Mouse (Mus musculus): ENCODE data around the gene Parp14. TPM values are rescaled to one million over a fixed set of nuclear protein-coding genes. Genes with fewer than 3 reads are reported as not detected.
A peak's percentile ranks its signal among the peaks of the same experiment; 100 is the strongest.

Parp14 gene
- polyA plus RNA-seq, 1 experiment from 2014 or later = 2.5 TPM

- WGBS = 53% methylated on average over 18 of the region's 18 CpGs
- Histone ChIP-seq H3K27ac (ENCODE audit: low read length) (no peak overlapping the region), H3K4me3 (ENCODE audit: low read length) (no peak overlapping the region), H3K4me2 (ENCODE audit: low read depth, low read length) (no peak overlapping the region), H3K36me3 (ENCODE audit: control insufficient read depth, insufficient read depth) (peaks cover 2% of the 10 kb centered on the region), H3K9ac (ENCODE audit: low read length) (no peak overlapping the region), H3K4me1 (ENCODE audit: control insufficient read depth, insufficient read depth, low read length) (no peaks in the 10 kb centered on the region), H3K27me3 (ENCODE audit: control insufficient read depth, insufficient read depth, low read length) (no peaks in the 10 kb centered on the region), H3K9me3 (replicated peaks; ENCODE audit: control insufficient read depth, low read length) (no peaks in the 10 kb centered on the region)
- no peak for ATAC-seq (replicated peaks; ENCODE audit: extremely low read depth, insufficient read depth, low FRiP score)
These were observed 14.6 kb downstream of the Parp14 start for GRCm38 (mm10) chr16:35856766-35857165.

- H3K9me3 ChIP-seq (replicated peaks; ENCODE audit: control insufficient read depth, low read length) = no peaks in the 10 kb centered on the region
- H3K27ac ChIP-seq (ENCODE audit: low read length) = no peak overlapping the region
- H3K4me1 ChIP-seq (ENCODE audit: control insufficient read depth, insufficient read depth, low read length) = no peaks in the 10 kb centered on the region
- no peaks in the 10 kb centered on the region for H3K27me3 ChIP-seq (ENCODE audit: control insufficient read depth, insufficient read depth, low read length)
- WGBS = 48% methylated on average over 4 of the region's 4 CpGs
- H3K9ac ChIP-seq (ENCODE audit: low read length) = no peak overlapping the region
- H3K4me2 ChIP-seq (ENCODE audit: low read depth, low read length) = no peak overlapping the region
- H3K4me3 ChIP-seq (ENCODE audit: low read length) = no peak overlapping the region
- no peaks in the 10 kb centered on the region for H3K36me3 ChIP-seq (ENCODE audit: control insufficient read depth, insufficient read depth)
- ATAC-seq (replicated peaks; ENCODE audit: extremely low read depth, insufficient read depth, low FRiP score) = no peak
These were observed 15.5 kb downstream of the Parp14 start for GRCm38 (mm10) chr16:35855846-35856245.

- Histone ChIP-seq H3K27me3 (ENCODE audit: control insufficient read depth, insufficient read depth, low read length) (no peaks in the 10 kb centered on the region), H3K9me3 (replicated peaks; ENCODE audit: control insufficient read depth, low read length) (no peaks in the 10 kb centered on the region), H3K4me2 (ENCODE audit: low read depth, low read length) (no peak overlapping the region), H3K9ac (ENCODE audit: low read length) (no peak overlapping the region), H3K4me3 (ENCODE audit: low read length) (no peak overlapping the region), H3K4me1 (ENCODE audit: control insufficient read depth, insufficient read depth, low read length) (no peaks in the 10 kb centered on the region), H3K36me3 (ENCODE audit: control insufficient read depth, insufficient read depth) (no peaks in the 10 kb centered on the region), H3K27ac (ENCODE audit: low read length) (no peak overlapping the region)
- no peak for ATAC-seq (replicated peaks; ENCODE audit: extremely low read depth, insufficient read depth, low FRiP score)
These were observed 24.2 kb downstream of the Parp14 start for GRCm38 (mm10) chr16:35847138-35847537.

GRCm38 (mm10) chr16:35839680-35840079 lies 31.7 kb downstream of the Parp14 start:
- Histone ChIP-seq H3K4me3 (ENCODE audit: low read length) (no peak overlapping the region), H3K9me3 (replicated peaks; ENCODE audit: control insufficient read depth, low read length) (peaks cover 4% of the 10 kb centered on the region), H3K27ac (ENCODE audit: low read length) (no peak overlapping the region), H3K4me2 (ENCODE audit: low read depth, low read length) (no peak overlapping the region), H3K27me3 (ENCODE audit: control insufficient read depth, insufficient read depth, low read length) (no peaks in the 10 kb centered on the region), H3K4me1 (ENCODE audit: control insufficient read depth, insufficient read depth, low read length) (no peaks in the 10 kb centered on the region), H3K9ac (ENCODE audit: low read length) (no peak overlapping the region), H3K36me3 (ENCODE audit: control insufficient read depth, insufficient read depth) (no peaks in the 10 kb centered on the region)
- no peak for ATAC-seq (replicated peaks; ENCODE audit: extremely low read depth, insufficient read depth, low FRiP score)
- 8% methylated on average over 1 of the region's 1 CpGs for WGBS

- H3K27me3 ChIP-seq (ENCODE audit: control insufficient read depth, insufficient read depth, low read length) = no peaks in the 10 kb centered on the region
- no peaks in the 10 kb centered on the region for H3K4me1 ChIP-seq (ENCODE audit: control insufficient read depth, insufficient read depth, low read length)
- H3K36me3 ChIP-seq (ENCODE audit: control insufficient read depth, insufficient read depth) = no peaks in the 10 kb centered on the region
- no peak overlapping the region for H3K9ac ChIP-seq (ENCODE audit: low read length)
- no peak for ATAC-seq (replicated peaks; ENCODE audit: extremely low read depth, insufficient read depth, low FRiP score)
- peaks cover 4% of the 10 kb centered on the region for H3K9me3 ChIP-seq (replicated peaks; ENCODE audit: control insufficient read depth, low read length)
- no peak overlapping the region for H3K4me2 ChIP-seq (ENCODE audit: low read depth, low read length)
- no peak overlapping the region for H3K4me3 ChIP-seq (ENCODE audit: low read length)
- WGBS = 80% methylated on average over 8 of the region's 8 CpGs
- H3K27ac ChIP-seq (ENCODE audit: low read length) = no peak overlapping the region
These were observed 36.7 kb downstream of the Parp14 start for GRCm38 (mm10) chr16:35834653-35835052.

GRCm38 (mm10) chr16:35832926-35833325 lies 38.4 kb downstream of the Parp14 start:
- no peaks in the 10 kb centered on the region for H3K27me3 ChIP-seq (ENCODE audit: control insufficient read depth, insufficient read depth, low read length)
- 82% methylated on average over 3 of the region's 3 CpGs for WGBS
- peaks cover 1% of the 10 kb centered on the region; the same call in 1 of the 2 replicates for H3K36me3 ChIP-seq (ENCODE audit: control insufficient read depth, insufficient read depth)
- no peak overlapping the region for H3K4me2 ChIP-seq (ENCODE audit: low read depth, low read length)
- no peak overlapping the region for H3K4me3 ChIP-seq (ENCODE audit: low read length)
- no peak for ATAC-seq (replicated peaks; ENCODE audit: extremely low read depth, insufficient read depth, low FRiP score)
- no peaks in the 10 kb centered on the region for H3K4me1 ChIP-seq (ENCODE audit: control insufficient read depth, insufficient read depth, low read length)
- H3K9me3 ChIP-seq (replicated peaks; ENCODE audit: control insufficient read depth, low read length) = peaks cover 4% of the 10 kb centered on the region
- H3K27ac ChIP-seq (ENCODE audit: low read length) = no peak overlapping the region
- no peak overlapping the region for H3K9ac ChIP-seq (ENCODE audit: low read length)

- Histone ChIP-seq H3K36me3 (ENCODE audit: control insufficient read depth, insufficient read depth) (peaks cover 5% of the 10 kb centered on the region; the same call in 1 of the 2 replicates), H3K9me3 (replicated peaks; ENCODE audit: control insufficient read depth, low read length) (no peaks in the 10 kb centered on the region; the same call in 1 of the 2 replicates), H3K27me3 (ENCODE audit: control insufficient read depth, insufficient read depth, low read length) (no peaks in the 10 kb centered on the region), H3K9ac (ENCODE audit: low read length) (no peak overlapping the region), H3K27ac (ENCODE audit: low read length) (no peak overlapping the region), H3K4me2 (ENCODE audit: low read depth, low read length) (no peak overlapping the region), H3K4me3 (ENCODE audit: low read length) (no peak overlapping the region), H3K4me1 (ENCODE audit: control insufficient read depth, insufficient read depth, low read length) (no peaks in the 10 kb centered on the region)
- whole genome bisulfite sequencing = 34% methylated on average over 7 of the region's 7 CpGs
- no peak for ATAC-seq (replicated peaks; ENCODE audit: extremely low read depth, insufficient read depth, low FRiP score)
These were observed 41.3 kb downstream of the Parp14 start for GRCm38 (mm10) chr16:35829999-35830398.

- WGBS = 34% methylated on average over 13 of the region's 13 CpGs
- peak; percentile 58 for ATAC-seq (replicated peaks; ENCODE audit: extremely low read depth, insufficient read depth, low FRiP score)
- H3K27me3 ChIP-seq (ENCODE audit: control insufficient read depth, insufficient read depth, low read length) = no peaks in the 10 kb centered on the region
- no peak overlapping the region for H3K4me3 ChIP-seq (ENCODE audit: low read length)
- H3K4me1 ChIP-seq (ENCODE audit: control insufficient read depth, insufficient read depth, low read length) = no peaks in the 10 kb centered on the region
- no peak overlapping the region for H3K9ac ChIP-seq (ENCODE audit: low read length)
- H3K9me3 ChIP-seq (replicated peaks; ENCODE audit: control insufficient read depth, low read length) = no peaks in the 10 kb centered on the region
- no peak overlapping the region for H3K27ac ChIP-seq (ENCODE audit: low read length)
- H3K36me3 ChIP-seq (ENCODE audit: control insufficient read depth, insufficient read depth) = no peaks in the 10 kb centered on the region
- no peak overlapping the region for H3K4me2 ChIP-seq (ENCODE audit: low read depth, low read length)
These were observed 53.9 kb downstream of the Parp14 start for GRCm38 (mm10) chr16:35817255-35818089.

- H3K27ac ChIP-seq (ENCODE audit: low read length) = no peak overlapping the region
- no peaks in the 10 kb centered on the region for H3K9me3 ChIP-seq (replicated peaks; ENCODE audit: control insufficient read depth, low read length)
- WGBS = 55% methylated on average over 3 of the region's 3 CpGs
- H3K4me3 ChIP-seq (ENCODE audit: low read length) = no peak overlapping the region
- no peaks in the 10 kb centered on the region for H3K27me3 ChIP-seq (ENCODE audit: control insufficient read depth, insufficient read depth, low read length)
- no peaks in the 10 kb centered on the region for H3K4me1 ChIP-seq (ENCODE audit: control insufficient read depth, insufficient read depth, low read length)
- ATAC-seq (replicated peaks; ENCODE audit: extremely low read depth, insufficient read depth, low FRiP score) = no peak
- H3K36me3 ChIP-seq (ENCODE audit: control insufficient read depth, insufficient read depth) = no peaks in the 10 kb centered on the region
- no peak overlapping the region for H3K4me2 ChIP-seq (ENCODE audit: low read depth, low read length)
- H3K9ac ChIP-seq (ENCODE audit: low read length) = no peak overlapping the region
These were observed 58.2 kb downstream of the Parp14 start for GRCm38 (mm10) chr16:35813119-35813518.

All from heart, embryonic 16.5 days (tissue).